Mouse (Mus musculus): ENCODE data around the gene Notch3. TPM values are rescaled to one million over a fixed set of nuclear protein-coding genes. Genes with fewer than 3 reads are reported as not detected.

Gene Notch3
- total and polyA plus RNA-seq, 3 experiments, result 0.08 to 0.50 TPM; not detected in 1

- no peaks in the 10 kb centered on the region for H3K9me3 ChIP-seq (replicated peaks; ENCODE audit: insufficient read depth, low read length)
- H3K4me1 ChIP-seq (ENCODE audit: control insufficient read depth in 1 of 2, insufficient read depth in 2 of 2, low read length in 2 of 2), result no peaks in the 10 kb centered on the region
- DNase-seq (ENCODE audit: low read depth, low spot score), result no peak
- H3K36me3 ChIP-seq (ENCODE audit: control insufficient read depth in 1 of 2, insufficient read depth in 2 of 2, low read length in 2 of 2), result no peaks in the 10 kb centered on the region
- H3K27me3 ChIP-seq (ENCODE audit: control insufficient read depth in 1 of 2, insufficient read depth in 2 of 2, low read length in 2 of 2), result no peaks in the 10 kb centered on the region
- no peak overlapping the region for H3K4me3 ChIP-seq (ENCODE audit: control insufficient read depth in 1 of 2, insufficient read depth in 1 of 2, low read depth in 2 of 2, low read length in 2 of 2)
- H3K9ac ChIP-seq (ENCODE audit: control insufficient read depth, low read depth, low read length, poor library complexity, severe bottlenecking), result no peak overlapping the region
- no peaks in the 10 kb centered on the region for H3K79me2 ChIP-seq (ENCODE audit: control insufficient read depth, insufficient read depth, low read length, poor library complexity)
- TF ChIP-seq ELF1 (IDR thresholded peaks at IDR 0.05; ENCODE audit: low read depth, low read length) (no peak), USF2 (IDR thresholded peaks at IDR 0.05; ENCODE audit: borderline replicate concordance in 1 of 2, insufficient read depth in 1 of 2, low read depth in 1 of 2, low read length in 2 of 2) (no peak), CHD1 (IDR thresholded peaks at IDR 0.05; ENCODE audit: low read depth, low read length) (no peak), SIN3A (IDR thresholded peaks at IDR 0.05; ENCODE audit: low read length) (no peak), GATA1 (IDR thresholded peaks at IDR 0.05; ENCODE audit: low read depth, low read length) (no peak), USF1 (IDR thresholded peaks at IDR 0.05; ENCODE audit: low read depth, low read length) (no peak)
- no peak overlapping the region for H3K27ac ChIP-seq (ENCODE audit: control insufficient read depth, low read depth, low read length)
Observed at GRCm38 (mm10) chr17:32132087-32132486, 34.6 kb downstream of the Notch3 start.

GRCm38 (mm10) chr17:32130506-32130905, 36.1 kb downstream of the Notch3 start:
- Histone ChIP-seq H3K9me3 (replicated peaks; ENCODE audit: insufficient read depth, low read length) (no peaks in the 10 kb centered on the region), H3K36me3 (ENCODE audit: control insufficient read depth in 1 of 2, insufficient read depth in 2 of 2, low read length in 2 of 2) (no peaks in the 10 kb centered on the region), H3K27me3 (ENCODE audit: control insufficient read depth in 1 of 2, insufficient read depth in 2 of 2, low read length in 2 of 2) (no peaks in the 10 kb centered on the region), H3K4me1 (ENCODE audit: control insufficient read depth in 1 of 2, insufficient read depth in 2 of 2, low read length in 2 of 2) (no peaks in the 10 kb centered on the region), H3K79me2 (ENCODE audit: control insufficient read depth, insufficient read depth, low read length, poor library complexity) (no peaks in the 10 kb centered on the region), H3K4me3 (ENCODE audit: control insufficient read depth in 1 of 2, insufficient read depth in 1 of 2, low read depth in 2 of 2, low read length in 2 of 2) (no peak overlapping the region), H3K9ac (ENCODE audit: control insufficient read depth, low read depth, low read length, poor library complexity, severe bottlenecking) (no peak overlapping the region), H3K27ac (ENCODE audit: control insufficient read depth, low read depth, low read length) (no peak overlapping the region)
- TF ChIP-seq ZNF384 (IDR thresholded peaks at IDR 0.05; ENCODE audit: low read depth, low read length) (no peak), ZC3H11A (IDR thresholded peaks at IDR 0.05; ENCODE audit: low read depth, low read length) (no peak), GATA1 (IDR thresholded peaks at IDR 0.05; ENCODE audit: low read depth, low read length) (no peak), GABPA (IDR thresholded peaks at IDR 0.05; ENCODE audit: low read depth, low read length) (no peak)
- DNase-seq (ENCODE audit: low read depth, low spot score), result no peak

GRCm38 (mm10) chr17:32127195-32127594, 39.5 kb downstream of the Notch3 start:
- H3K9me3 ChIP-seq (replicated peaks; ENCODE audit: insufficient read depth, low read length), result no peaks in the 10 kb centered on the region
- TF ChIP-seq POLR2AphosphoS5 (IDR thresholded peaks at IDR 0.05; ENCODE audit: borderline replicate concordance, low read depth, low read length) (no peak), SIN3A (IDR thresholded peaks at IDR 0.05; ENCODE audit: low read length) (no peak), KAT2A (conservative IDR thresholded peaks at IDR 0.05; ENCODE audit: low read depth, low read length) (no peak), NELFE (IDR thresholded peaks at IDR 0.05; ENCODE audit: low read depth, low read length) (no peak)
- no peaks in the 10 kb centered on the region for H3K27me3 ChIP-seq (ENCODE audit: control insufficient read depth in 1 of 2, insufficient read depth in 2 of 2, low read length in 2 of 2)
- no peak overlapping the region for H3K27ac ChIP-seq (ENCODE audit: control insufficient read depth, low read depth, low read length)
- no peak for DNase-seq (ENCODE audit: low read depth, low spot score)
- no peak overlapping the region for H3K4me3 ChIP-seq (ENCODE audit: control insufficient read depth in 1 of 2, insufficient read depth in 1 of 2, low read depth in 2 of 2, low read length in 2 of 2)
- H3K9ac ChIP-seq (ENCODE audit: control insufficient read depth, low read depth, low read length, poor library complexity, severe bottlenecking), result no peak overlapping the region
- H3K79me2 ChIP-seq (ENCODE audit: control insufficient read depth, insufficient read depth, low read length, poor library complexity), result no peaks in the 10 kb centered on the region
- no peaks in the 10 kb centered on the region for H3K4me1 ChIP-seq (ENCODE audit: control insufficient read depth in 1 of 2, insufficient read depth in 2 of 2, low read length in 2 of 2)
- no peaks in the 10 kb centered on the region for H3K36me3 ChIP-seq (ENCODE audit: control insufficient read depth in 1 of 2, insufficient read depth in 2 of 2, low read length in 2 of 2)

All from MEL (cell line).